Mouse (Mus musculus) heart, postnatal 4 days (tissue): ENCODE measurements at regions not wholly inside any gene's neighbourhood (a gene's known extent, or its start where the extent isn't known, plus 50 kb on each side); places are given as distances from the start of the nearest gene placed in this dataset.

Experiments used
- DNase-seq: peaks from one replicate; pipeline ENCODE4 v3.0.0; 2021

GRCm38 (mm10) chr17:62546286-62546685 is 334.8 kb downstream of the Efna5 start:
- DNase-seq: no peak

- peak; percentile 50 for DNase-seq
Observed at GRCm38 (mm10) chr17:62545330-62545729, 335.8 kb downstream of the Efna5 start.

DNA sequence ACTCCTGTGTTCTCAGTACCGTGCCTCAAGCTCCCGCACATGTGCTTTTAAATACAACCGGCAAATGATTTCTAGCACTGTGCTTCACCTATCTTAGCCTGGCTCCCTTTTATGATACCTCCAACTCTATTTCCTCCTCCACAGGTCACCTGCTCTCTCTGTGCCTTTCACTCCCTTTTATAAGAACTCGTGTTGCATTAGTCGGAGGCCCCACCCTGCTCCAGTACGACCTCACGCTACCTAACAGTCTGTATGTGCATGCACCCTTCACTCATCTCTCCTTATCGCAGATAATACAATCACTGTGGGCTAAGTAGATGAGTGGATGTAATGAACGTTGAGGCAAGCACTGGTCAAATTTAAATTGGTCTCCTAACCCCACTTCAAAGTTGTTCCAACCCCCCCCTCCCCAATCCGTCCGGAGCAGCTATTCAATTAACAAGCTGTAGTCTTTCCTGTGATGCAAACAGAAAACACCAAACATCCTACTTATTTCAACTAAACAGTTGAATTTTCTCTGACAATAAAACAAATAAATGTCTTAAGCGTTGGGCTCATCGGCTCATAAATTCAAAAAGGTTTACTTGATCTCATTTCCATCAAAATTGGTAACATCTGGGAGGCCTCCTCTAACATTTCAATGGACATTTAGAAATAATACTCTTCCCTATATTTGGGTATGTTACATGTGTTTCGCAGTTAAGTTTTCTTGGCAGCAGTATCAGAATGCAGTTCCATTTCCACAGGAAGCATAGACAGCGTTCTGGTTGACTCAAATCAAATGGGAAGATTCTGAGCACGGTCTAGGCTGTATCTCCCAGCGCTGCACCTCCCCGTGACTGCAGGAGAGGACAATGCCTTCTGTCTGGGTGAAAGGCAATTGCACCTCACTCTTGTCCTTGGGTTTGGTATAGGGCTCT is 337.8 kb downstream of the Efna5 start:
- no peak for DNase-seq

GRCm38 (mm10) chr17:62529911-62530310 is 351.2 kb downstream of the Efna5 start:
- DNase-seq: no peak

DNA sequence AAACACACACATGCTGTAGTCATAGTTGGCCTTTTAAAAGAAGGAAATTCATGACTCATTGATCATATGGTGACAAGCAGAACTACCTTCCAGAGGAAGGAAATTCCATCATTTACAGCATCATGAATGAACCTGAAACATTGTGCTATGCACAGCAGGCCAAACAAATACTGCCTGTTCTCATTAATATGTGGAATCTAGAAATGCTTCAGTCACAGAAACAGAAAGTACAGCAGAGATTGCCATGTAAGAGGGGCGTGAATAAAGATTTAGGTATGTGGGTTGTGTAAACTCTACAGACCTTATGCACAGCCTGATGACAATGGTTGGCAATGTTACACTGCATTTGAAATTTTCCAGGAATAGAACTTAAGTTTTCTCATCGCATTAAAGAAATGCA is 353.6 kb downstream of the Efna5 start:
- no peak for DNase-seq

DNA sequence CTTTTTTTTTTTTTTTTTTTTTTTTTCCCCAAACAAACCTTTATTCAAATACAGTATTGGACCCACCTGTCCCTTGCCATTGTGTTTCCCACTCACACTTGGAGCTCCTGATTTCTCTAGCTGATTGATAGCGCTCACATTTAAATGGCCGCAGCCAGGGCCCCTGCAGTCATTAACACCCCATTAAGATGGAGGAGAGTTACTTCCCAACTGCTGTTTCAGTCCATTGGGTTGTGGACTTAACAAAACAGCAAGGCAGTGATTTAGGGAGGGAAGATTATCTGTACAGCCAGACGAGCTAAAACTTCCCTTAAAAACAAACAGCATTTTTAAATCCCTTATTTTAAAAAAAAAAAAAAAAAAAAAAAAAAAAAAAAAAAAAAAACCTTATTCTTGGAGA is 367.5 kb downstream of the Efna5 start:
- no peak for DNase-seq

DNA sequence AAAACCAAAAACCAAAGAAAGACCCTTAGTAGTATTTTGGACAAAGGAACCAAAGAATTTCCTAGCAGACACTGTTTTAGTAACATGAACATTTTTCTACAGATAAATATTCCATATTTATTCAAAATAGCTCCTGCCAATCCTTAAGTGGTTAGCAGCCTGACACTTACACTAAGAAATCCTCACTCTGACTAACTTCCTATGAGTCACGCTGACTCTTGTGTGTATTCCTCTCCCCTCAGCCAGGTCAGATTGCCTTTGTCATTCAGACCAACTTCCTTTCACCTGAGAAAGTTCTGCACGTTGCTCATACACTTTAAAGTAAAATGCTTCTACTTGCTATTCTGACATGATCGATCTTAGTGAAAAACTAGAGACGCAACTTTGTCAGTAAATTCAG is 370.9 kb downstream of the Efna5 start:
- no peak for DNase-seq

GRCm38 (mm10) chr17:62507766-62508485 is 373.2 kb downstream of the Efna5 start:
- peak; percentile 21 for DNase-seq

DNA sequence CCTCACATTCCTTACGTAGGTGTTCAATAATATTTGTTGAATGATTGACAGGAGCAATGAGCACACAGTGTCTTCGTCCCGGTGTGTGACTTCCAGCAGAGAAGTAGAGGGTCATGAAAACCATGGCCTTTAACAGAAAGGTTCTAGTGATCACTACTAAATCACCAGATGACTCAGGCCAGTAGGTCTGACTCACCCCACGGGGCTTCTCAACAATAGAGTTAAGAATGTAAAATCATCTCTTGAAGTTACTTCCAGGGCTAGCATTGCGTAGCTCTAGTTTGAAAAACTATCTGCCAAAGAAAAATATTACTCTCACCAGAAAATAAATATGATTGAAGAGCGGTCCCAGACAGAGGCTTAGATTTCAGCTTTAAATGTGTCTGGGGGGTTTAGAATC is 376.4 kb downstream of the Efna5 start:
- no peak for DNase-seq

- DNase-seq: no peak
Observed at GRCm38 (mm10) chr17:62470739-62471138, 410.4 kb downstream of the Efna5 start.

GRCm38 (mm10) chr17:62469367-62469766 is 411.8 kb downstream of the Efna5 start:
- DNase-seq: no peak

DNA sequence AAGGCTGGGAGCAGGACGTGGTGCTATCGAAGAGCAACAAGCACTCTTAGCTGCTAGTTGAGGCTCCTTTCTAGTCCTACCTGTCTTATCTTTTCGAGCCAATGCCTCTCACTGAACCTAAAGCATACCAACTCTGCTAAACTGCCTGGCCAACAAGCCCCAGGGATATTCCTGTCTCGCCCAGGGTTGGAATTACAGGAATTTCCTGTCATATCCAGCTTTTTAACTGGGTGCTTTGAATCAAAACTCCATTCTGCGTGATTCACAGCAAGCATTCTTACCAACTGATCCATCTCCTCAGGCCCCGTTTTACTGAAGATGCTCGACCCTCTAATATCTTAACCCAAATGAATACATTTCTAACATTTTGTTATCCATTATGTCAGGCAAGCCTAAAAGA is 412.3 kb downstream of the Efna5 start:
- no peak for DNase-seq

DNA sequence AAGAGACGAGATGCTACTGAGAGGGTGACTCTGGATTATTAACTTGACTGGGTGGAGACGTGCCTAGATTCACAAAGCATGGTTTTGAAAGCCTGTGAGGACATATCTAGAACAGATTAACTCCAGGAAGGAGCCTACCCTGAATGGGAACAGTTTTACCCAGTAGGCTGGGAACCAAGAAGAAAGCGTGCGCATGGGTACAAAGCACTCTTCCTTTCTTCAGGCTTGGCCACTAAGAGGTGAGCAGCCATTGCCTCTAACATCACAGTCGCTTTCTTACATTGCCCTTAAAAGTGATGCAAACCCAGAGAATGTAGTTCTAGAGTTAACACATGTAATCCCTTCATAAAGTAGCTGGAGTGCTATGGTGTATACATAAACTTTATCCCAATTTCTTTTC is 414.0 kb downstream of the Efna5 start:
- no peak for DNase-seq

- no peak for DNase-seq
Observed at GRCm38 (mm10) chr17:62464994-62465393, 416.1 kb downstream of the Efna5 start.

- DNase-seq: no peak
Observed at GRCm38 (mm10) chr17:62464228-62464627, 416.9 kb downstream of the Efna5 start.

DNA sequence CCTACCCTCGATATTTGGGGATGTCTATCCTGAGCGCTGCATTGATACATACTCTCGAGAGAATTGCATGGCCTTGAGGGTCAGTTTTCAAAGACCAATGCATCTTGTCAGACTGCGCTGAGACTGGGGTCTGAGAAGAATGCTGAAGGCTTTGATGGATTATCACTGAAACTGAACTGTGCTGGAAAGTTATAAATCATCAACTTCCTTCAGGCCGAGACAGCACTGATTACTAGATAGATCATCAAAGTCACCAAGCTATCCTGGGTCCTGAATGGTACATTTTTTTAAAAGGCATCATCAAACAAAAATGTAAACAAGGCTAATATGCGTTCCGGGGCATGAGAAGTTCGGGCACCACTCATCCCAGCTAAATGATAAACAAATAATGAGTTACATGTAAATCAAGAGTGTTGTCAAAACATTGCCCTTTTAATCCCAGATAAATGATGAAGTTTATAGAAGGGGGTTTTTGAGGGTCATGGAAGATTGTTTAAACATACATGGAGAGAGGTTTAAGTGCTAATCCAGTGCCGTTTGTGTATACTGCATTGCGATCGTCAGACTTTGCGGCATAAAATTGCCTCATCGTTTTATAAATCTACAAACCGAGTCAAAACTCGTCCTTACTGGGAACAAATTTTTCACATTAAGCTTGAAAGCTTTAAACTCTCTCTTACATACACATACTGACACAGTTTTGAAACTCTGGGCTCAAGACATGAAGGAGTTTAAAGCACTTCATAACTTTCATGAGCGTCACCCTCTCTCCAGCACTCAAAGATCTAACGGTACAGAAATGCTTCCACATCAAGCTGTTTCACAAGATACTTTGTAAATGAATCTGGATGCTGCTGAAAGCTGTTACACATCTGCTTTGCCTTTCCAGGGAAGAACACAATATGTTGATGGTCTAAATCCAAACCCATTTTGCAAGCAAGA is 419.5 kb downstream of the Efna5 start:
- no peak for DNase-seq

DNA sequence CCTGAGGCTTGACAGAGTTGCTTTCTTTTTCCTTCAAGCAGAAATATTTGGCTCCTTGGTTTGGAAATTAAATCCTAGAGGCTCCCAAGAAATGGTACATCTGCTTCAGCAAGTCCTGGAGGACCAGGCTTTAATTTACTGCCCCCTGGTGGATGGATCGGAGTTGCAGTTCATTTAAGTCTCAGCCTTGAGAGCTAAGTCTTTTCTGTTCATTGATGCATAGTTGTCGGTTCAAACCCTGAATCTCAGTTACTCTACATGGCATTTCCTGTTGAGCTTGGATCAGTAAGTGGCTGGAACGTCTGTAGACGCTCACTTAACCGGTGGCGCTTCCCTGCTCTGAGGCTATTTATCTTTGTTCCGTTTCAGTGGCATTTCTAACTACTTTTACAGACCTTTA is 422.2 kb downstream of the Efna5 start:
- peak; percentile 77 for DNase-seq

- DNase-seq: no peak
Observed at GRCm38 (mm10) chr17:62438045-62438444, 443.1 kb downstream of the Efna5 start.

DNA sequence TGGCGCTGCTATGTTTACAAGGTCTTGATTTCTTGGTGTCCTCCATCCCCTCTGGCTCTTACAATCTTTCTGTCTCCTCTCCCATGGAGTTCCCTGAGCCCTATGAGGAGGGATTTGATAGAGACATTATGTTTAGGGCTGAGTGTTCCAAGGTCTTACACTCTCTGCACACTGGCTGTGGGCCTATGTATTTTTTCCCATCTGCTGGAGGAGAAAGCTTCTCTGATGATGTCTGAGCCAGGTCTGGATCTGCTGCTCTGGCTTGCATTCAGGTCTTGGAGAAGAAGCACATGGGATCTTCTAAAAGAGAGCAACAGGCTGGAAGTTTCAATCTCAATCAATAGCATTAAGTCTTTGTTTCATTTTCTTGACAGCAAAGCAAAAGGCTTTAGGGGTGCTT is 445.1 kb downstream of the Efna5 start:
- peak; percentile 17 for DNase-seq

DNA sequence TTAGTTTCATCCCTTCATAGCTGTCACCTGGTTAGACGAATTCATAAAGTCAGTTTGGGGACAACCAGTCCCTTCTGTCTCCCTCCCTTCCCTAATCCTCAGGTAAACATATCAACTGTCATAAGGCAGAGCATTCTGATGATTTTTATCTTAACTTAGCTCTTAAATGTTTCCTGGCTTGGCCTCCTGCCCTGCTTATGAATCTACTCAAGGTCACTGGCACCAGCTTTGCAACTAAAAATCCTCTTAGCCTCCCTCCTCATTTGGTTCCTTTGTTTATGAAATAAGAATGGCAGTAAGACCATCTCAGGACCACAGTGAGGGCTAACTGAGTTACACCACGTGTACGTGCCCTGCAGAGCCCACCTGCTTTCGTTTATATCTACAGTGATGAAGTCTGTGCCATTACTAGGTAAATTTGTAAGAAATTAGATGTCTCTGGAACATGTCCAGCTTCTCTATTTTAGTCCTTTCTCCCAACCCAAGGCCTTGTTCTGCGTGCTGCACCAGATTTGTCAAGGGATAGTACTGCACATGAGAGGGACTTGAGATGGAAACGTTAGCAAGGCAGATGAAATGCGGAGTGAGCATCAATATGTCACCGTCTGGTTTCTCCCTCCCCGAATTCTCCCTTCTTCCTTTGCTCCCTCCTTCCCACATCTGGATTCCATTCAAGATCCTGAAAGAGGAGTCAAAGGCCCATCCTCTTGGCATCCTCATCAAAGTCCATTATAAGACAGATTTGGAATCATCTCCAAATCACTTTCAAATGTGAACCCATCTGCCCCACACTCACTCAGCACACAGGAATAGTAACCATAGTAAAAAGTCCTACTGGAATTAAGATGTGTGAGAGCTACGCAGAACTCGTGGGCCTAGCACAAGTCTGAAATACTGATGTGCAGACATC is 457.4 kb downstream of the Efna5 start:
- no peak for DNase-seq

- DNase-seq: no peak
Observed at GRCm38 (mm10) chr17:62417584-62417983, 463.5 kb downstream of the Efna5 start.

GRCm38 (mm10) chr17:62415152-62415551 is 466.0 kb downstream of the Efna5 start:
- peak; percentile 80 for DNase-seq
